Mouse (Mus musculus) C2C12 (cell line): ENCODE data around the gene Taz. TPM values are rescaled to one million over a fixed set of nuclear protein-coding genes. Genes with fewer than 3 reads are reported as not detected.
A peak's percentile ranks its signal among the peaks of the same experiment; 100 is the strongest.

Experiments used
- H3K27me3 ChIP-seq: one replicate; pipeline ENCODE4 v1.6.1; 2011; ENCODE audit not compliant: control insufficient read depth, insufficient read depth, insufficient read length
- H3K36me3 ChIP-seq: one replicate; pipeline ENCODE4 v1.6.1; 2011; ENCODE audit not compliant: control insufficient read depth, insufficient read depth
- H3K4me3 ChIP-seq: one replicate; pipeline ENCODE4 v1.5.1; 2011; ENCODE audit warnings: mild to moderate bottlenecking, control low read depth; ENCODE audit not compliant: poor library complexity, insufficient read depth, severe bottlenecking
- H3K79me2 ChIP-seq: one replicate; pipeline ENCODE4 v1.6.1; 2011; ENCODE audit not compliant: control insufficient read depth, insufficient read depth
- H3K79me3 ChIP-seq: one replicate; pipeline ENCODE4 v1.6.1; 2011; ENCODE audit warnings: low read depth, control low read depth
- H3ac ChIP-seq: one replicate; pipeline ENCODE3; 2011; ENCODE audit warnings: low read depth; ENCODE audit not compliant: control insufficient read depth, insufficient read length
- CEBPB ChIP-seq: IDR thresholded peaks from one replicate; pipeline ENCODE4 v1.6.1; 2011; ENCODE audit warnings: low read depth, mild to moderate bottlenecking, control low read depth, moderate library complexity
- CTCF ChIP-seq: IDR thresholded peaks from one replicate; pipeline ENCODE4 v1.5.1; 2011; ENCODE audit not compliant: control insufficient read depth, insufficient read depth, insufficient read length
- FOSL1 ChIP-seq: IDR thresholded peaks from one replicate; pipeline ENCODE4 v1.8.0; 2011; ENCODE audit warnings: mild to moderate bottlenecking, low read length; ENCODE audit not compliant: poor library complexity, insufficient read depth, severe bottlenecking
- MAX ChIP-seq: IDR thresholded peaks from one replicate; pipeline ENCODE4 v1.6.1; 2011; ENCODE audit warnings: mild to moderate bottlenecking, control low read depth
- MYOD1 ChIP-seq: IDR thresholded peaks from one replicate; pipeline ENCODE4 v1.6.1; 2011; ENCODE audit warnings: low read depth; ENCODE audit not compliant: control insufficient read depth, insufficient read length
- MYOG ChIP-seq: IDR thresholded peaks from one replicate; pipeline ENCODE4 v1.6.1; 2011; ENCODE audit not compliant: control insufficient read depth, insufficient read length; ENCODE audit errors: extremely low read depth
- USF1 ChIP-seq: IDR thresholded peaks from one replicate; pipeline ENCODE4 v1.6.1; 2011; ENCODE audit warnings: low read depth, mild to moderate bottlenecking, control low read depth, moderate library complexity
- long read RNA-seq, 2 experiments: library from polyadenylated mRNA; unstranded; transcript quantifications; one replicate each; pipeline ENCODE4 v2.0.0; 2019 to 2020
- polyA plus RNA-seq: library from polyadenylated mRNA; unstranded; fragments of >200 nt; fragmentation: generic; extraction: Trizol; gene quantifications from one replicate; pipeline ENCODE4 v1.2.1, GENCODE M21; 2012; ENCODE audit warnings: missing spikeins

The Taz gene
- polyA plus RNA-seq, result 18.1 TPM
- long read RNA-seq, experiment 1, transcript Taz-201 (10 exons, 1,851 nt), result minor isoform, 5 of 35 reads
- long read RNA-seq, experiment 1, transcript Taz-204 (9 exons, 1,742 nt), result major isoform, 11 of 35 reads
- long read RNA-seq, experiment 1, partial matches to known transcripts, result 2 of 35 reads
- long read RNA-seq, experiment 1, other reads (novel, unspliced or antisense), result 12 of 35 reads
- long read RNA-seq, experiment 2, transcript Taz-204 (9 exons, 1,742 nt), result major isoform, 26 of 89 reads
- long read RNA-seq, experiment 2, transcript Taz-203 (9 exons, 750 nt), result minor isoform, 6 of 89 reads
- long read RNA-seq, experiment 2, transcript Taz-201 (10 exons, 1,851 nt), result minor isoform, 17 of 89 reads
- long read RNA-seq, experiment 2, partial matches to known transcripts, result 5 of 89 reads
- long read RNA-seq, experiment 2, other reads (novel, unspliced or antisense), result 29 of 89 reads

- Histone ChIP-seq H3ac (peak within 1 kb of the TSS; percentile 87), H3K79me3 (no peaks in the 10 kb centered on the region), H3K27me3 (no peaks in the 10 kb centered on the region), H3K79me2 (peaks cover 29% of the 10 kb centered on the region), H3K4me3 (peak within 1 kb of the TSS; percentile 41), H3K36me3 (no peaks in the 10 kb centered on the region)
- TF ChIP-seq FOSL1 (no peak), USF1 (no peak), CEBPB (no peak), MAX (no peak), MYOG (no peak), CTCF (no peak), MYOD1 (no peak)
Measured at GRCm38 (mm10) chrX:74281732-74282394, at the start of gene Taz, which contains the start of gene Dnase1l1. Taz (plus strand) TSS chrX:74281912. Dnase1l1 (minus strand) TSS chrX:74282337.

GRCm38 (mm10) chrX:74233196-74233595 is 48.5 kb upstream of the Taz start:
- no peaks in the 10 kb centered on the region for H3K27me3 ChIP-seq
- H3K4me3 ChIP-seq, result no peak overlapping the region
- no peak overlapping the region for H3ac ChIP-seq
- H3K79me3 ChIP-seq, result peaks cover 14% of the 10 kb centered on the region
- H3K36me3 ChIP-seq, result peaks cover 93% of the 10 kb centered on the region
- no peak for TF ChIP-seq MYOD1
- no peak for TF ChIP-seq MAX
- TF ChIP-seq CTCF, result no peak
- TF ChIP-seq CEBPB, result no peak
- TF ChIP-seq FOSL1, result no peak
- TF ChIP-seq MYOG, result no peak
- no peak for TF ChIP-seq USF1
- peaks cover 56% of the 10 kb centered on the region for H3K79me2 ChIP-seq

- H3K79me2 ChIP-seq, result peaks cover 92% of the 10 kb centered on the region
- H3K36me3 ChIP-seq, result peaks cover 89% of the 10 kb centered on the region
- peaks cover 65% of the 10 kb centered on the region for H3K79me3 ChIP-seq
- H3K27me3 ChIP-seq, result no peaks in the 10 kb centered on the region
- H3ac ChIP-seq, result no peak overlapping the region
- TF ChIP-seq USF1 (no peak), CTCF (no peak), MYOD1 (no peak), CEBPB (no peak), MAX (no peak), FOSL1 (no peak), MYOG (no peak)
- H3K4me3 ChIP-seq, result no peak overlapping the region
Measured at GRCm38 (mm10) chrX:74240332-74240731, 41.4 kb upstream of the Taz start.

GRCm38 (mm10) chrX:74243396-74243795 is 38.3 kb upstream of the Taz start:
- TF ChIP-seq USF1, result no peak
- peak overlapping the region; percentile 58 for H3K4me3 ChIP-seq
- no peaks in the 10 kb centered on the region for H3K27me3 ChIP-seq
- H3ac ChIP-seq, result peak overlapping the region; percentile 67
- H3K36me3 ChIP-seq, result peaks cover 63% of the 10 kb centered on the region
- H3K79me3 ChIP-seq, result peaks cover 74% of the 10 kb centered on the region
- H3K79me2 ChIP-seq, result peaks cover 91% of the 10 kb centered on the region

- no peaks in the 10 kb centered on the region for H3K27me3 ChIP-seq
- H3K79me3 ChIP-seq, result peaks cover 73% of the 10 kb centered on the region
- H3ac ChIP-seq, result peak overlapping the region; percentile 67
- peak overlapping the region; percentile 58 for H3K4me3 ChIP-seq
- H3K79me2 ChIP-seq, result peaks cover 93% of the 10 kb centered on the region
- TF ChIP-seq MYOD1 (no peak), USF1 (no peak), FOSL1 (no peak), CTCF (no peak), CEBPB (no peak), MAX (no peak), MYOG (no peak)
- H3K36me3 ChIP-seq, result peaks cover 59% of the 10 kb centered on the region
Measured at GRCm38 (mm10) chrX:74243807-74244206, 37.9 kb upstream of the Taz start.

- H3K79me2 ChIP-seq, result peaks cover 91% of the 10 kb centered on the region
Measured at GRCm38 (mm10) chrX:74244614-74245083, 37.1 kb upstream of the Taz start.

More at GRCm38 (mm10) chrX:74244614-74245083, 37.1 kb upstream of the Taz start:
- Histone ChIP-seq H3K4me3 (peak overlapping the region; percentile 58), H3K27me3 (no peaks in the 10 kb centered on the region), H3ac (peak overlapping the region; percentile 66), H3K36me3 (peaks cover 51% of the 10 kb centered on the region), H3K79me3 (peaks cover 67% of the 10 kb centered on the region)
- TF ChIP-seq CEBPB (no peak), FOSL1 (no peak), MYOD1 (no peak), MAX (no peak), USF1 (no peak), CTCF (no peak), MYOG (no peak)
